Mouse (Mus musculus) embryo, embryonic 10.5 days (tissue): ENCODE measurements around the gene Isoc2a.

Experiments used
- DNase-seq: peaks from one replicate; pipeline ENCODE4 v3.0.0-alpha.2; 2015; ENCODE audit warnings: low spot score

Gene Isoc2a

GRCm38 (mm10) chr7:4918681-4919080 lies 41.7 kb downstream of the Isoc2a start:
- no peak for DNase-seq

GRCm38 (mm10) chr7:4919096-4919495 lies 42.1 kb downstream of the Isoc2a start:
- DNase-seq, result no peak

- no peak for DNase-seq
Observed at GRCm38 (mm10) chr7:4919971-4920370, 43.0 kb downstream of the Isoc2a start.

GRCm38 (mm10) chr7:4920496-4920895 lies 43.5 kb downstream of the Isoc2a start:
- DNase-seq, result no peak

- DNase-seq, result no peak
Observed at GRCm38 (mm10) chr7:4920976-4921823, 44.2 kb downstream of the Isoc2a start.

- DNase-seq, result no peak
Observed at GRCm38 (mm10) chr7:4921824-4922482, 45.0 kb downstream of the Isoc2a start, which contains the start of gene Nat14. TSS of gene Nat14 (plus strand) at chr7:4922028.

GRCm38 (mm10) chr7:4922508-4922907 lies 45.6 kb downstream of the Isoc2a start:
- peak; percentile 92 for DNase-seq

- peak; percentile 92 for DNase-seq
Observed at GRCm38 (mm10) chr7:4922931-4923565, 46.1 kb downstream of the Isoc2a start.

- DNase-seq, result peak; percentile 60
Observed at GRCm38 (mm10) chr7:4923586-4924364, 46.8 kb downstream of the Isoc2a start.

GRCm38 (mm10) chr7:4924483-4924882 lies 47.5 kb downstream of the Isoc2a start:
- peak; percentile 60 for DNase-seq

GRCm38 (mm10) chr7:4924891-4925301 lies 47.9 kb downstream of the Isoc2a start:
- DNase-seq, result peak; percentile 70

- DNase-seq, result peak; percentile 64
Observed at GRCm38 (mm10) chr7:4925441-4926381, 48.8 kb downstream of the Isoc2a start, which contains the start of gene Ssc5d. TSS of gene Ssc5d (plus strand) at chr7:4925785.

- DNase-seq, result no peak
Observed at GRCm38 (mm10) chr7:4926849-4927248, 49.9 kb downstream of the Isoc2a start.

GRCm38 (mm10) chr7:4927711-4928110 lies 50.8 kb downstream of the Isoc2a start:
- no peak for DNase-seq

GRCm38 (mm10) chr7:4928323-4928722 lies 51.4 kb downstream of the Isoc2a start:
- DNase-seq, result no peak

GRCm38 (mm10) chr7:4933103-4933502 lies 56.1 kb downstream of the Isoc2a start:
- DNase-seq, result no peak

- no peak for DNase-seq
Observed at GRCm38 (mm10) chr7:4934160-4934914, 57.4 kb downstream of the Isoc2a start.

GRCm38 (mm10) chr7:4936832-4937231 lies 59.9 kb downstream of the Isoc2a start:
- DNase-seq, result no peak

GRCm38 (mm10) chr7:4937392-4937791 lies 60.4 kb downstream of the Isoc2a start:
- DNase-seq, result no peak

- peak; percentile 81 for DNase-seq
Observed at GRCm38 (mm10) chr7:4938456-4938855, 61.5 kb downstream of the Isoc2a start.
